Mouse (Mus musculus): ENCODE measurements around the gene H2-D1. TPM values are rescaled to one million over a fixed set of nuclear protein-coding genes. Genes with fewer than 3 reads are reported as not detected.

H2-D1 gene
- total and polyA plus RNA-seq, 3 experiments: 659 to 944 (median 880) TPM

- no peaks in the 10 kb centered on the region for H3K79me2 ChIP-seq (replicated peaks; ENCODE audit: control insufficient read depth, extremely low read depth, insufficient read depth, poor library complexity, severe bottlenecking)
- DNase-seq (ENCODE audit: extremely low read depth): peak; percentile 76
- H3K4me3 ChIP-seq (replicated peaks in 1 of 3; ENCODE audit: low read depth in 2 of 3, low read length in 2 of 3, poor library complexity in 1 of 3): no peak overlapping the region
- peak overlapping the region; percentile 92 for H3K27ac ChIP-seq (ENCODE audit: insufficient read depth, low read depth)
- H3K9ac ChIP-seq (ENCODE audit: insufficient read depth, low read depth): peak overlapping the region; percentile 41; the same call in 1 of the 2 replicates
- no peaks in the 10 kb centered on the region for H3K9me3 ChIP-seq (replicated peaks; ENCODE audit: low read length)
- H3K4me1 ChIP-seq (ENCODE audit: control insufficient read depth in 1 of 2, insufficient read depth in 2 of 2): peaks cover 30 to 75% of the 10 kb centered on the region in 2 experiments
- H3K36me3 ChIP-seq (replicated peaks in 1 of 2; ENCODE audit: control insufficient read depth in 1 of 2, insufficient read depth in 1 of 2, low read length in 1 of 2): peaks cover 25 to 36% of the 10 kb centered on the region in 2 experiments
- in situ Hi-C loops (cut with MboI; ENCODE audit: low pct_ligation_motif_present, low pct_unique_long_range_greater_than_20kb, low sequenced_read_pairs): no loop called here
- peak overlapping the region; percentile 87 for H3K4me2 ChIP-seq (ENCODE audit: insufficient read depth, low read depth, poor library complexity, severe bottlenecking)
- H3K27me3 ChIP-seq (replicated peaks): no peaks in the 10 kb centered on the region
- dilution Hi-C loops (cut with MboI; ENCODE audit: extremely low pct_ligation_motif_present, extremely low pct_unique_long_range_greater_than_20kb, low sequenced_read_pairs): no loop called here
- TF ChIP-seq GABPA (IDR thresholded peaks at IDR 0.05; ENCODE audit: insufficient replicate concordance, low read depth, low read length) (no peak), KAT2A (IDR thresholded peaks at IDR 0.05; ENCODE audit: insufficient replicate concordance, low read length) (no peak), BHLHE40 (IDR thresholded peaks at IDR 0.05; ENCODE audit: low read depth, low read length) (peak; percentile 26; the same call in 1 of the 2 replicates), ETS1 (conservative IDR thresholded peaks at IDR 0.05; ENCODE audit: low read depth, low read length) (peak; percentile 62), USF1 (IDR thresholded peaks at IDR 0.05; ENCODE audit: low read depth, low read length) (no peak), MEF2A (IDR thresholded peaks at IDR 0.05; ENCODE audit: borderline replicate concordance, low read depth, low read length) (peak; percentile 81; the same call in 1 of the 2 replicates), USF2 (conservative IDR thresholded peaks at IDR 0.05; ENCODE audit: low read depth, low read length) (no peak), MYC (IDR thresholded peaks at IDR 0.05; ENCODE audit: low read depth, low read length) (no peak), JUND (conservative IDR thresholded peaks at IDR 0.05; ENCODE audit: low read depth, low read length) (no peak), ZKSCAN1 (IDR thresholded peaks at IDR 0.05; ENCODE audit: borderline replicate concordance, low read depth, low read length) (no peak), TCF12 (IDR thresholded peaks at IDR 0.05; ENCODE audit: low read depth, low read length) (peak; percentile 44; the same call in 1 of the 2 replicates), MAFK (IDR thresholded peaks at IDR 0.05; ENCODE audit: insufficient replicate concordance, low read length) (peak; percentile 46; the same call in 1 of the 2 replicates), MAZ (IDR thresholded peaks at IDR 0.05; ENCODE audit: low read depth, low read length) (peak; percentile 73; the same call in 1 of the 2 replicates), POLR2A (IDR thresholded peaks at IDR 0.05; ENCODE audit: low read depth, low read length) (peak; percentile 3; the same call in 1 of the 2 replicates), MXI1 (IDR thresholded peaks at IDR 0.05; ENCODE audit: low read depth, low read length) (no peak), MAX (IDR thresholded peaks at IDR 0.05; ENCODE audit: low read length) (0 out of 2 replicates have a peak, but pooled peaks have one; percentile 10), NRF1 (IDR thresholded peaks at IDR 0.05; ENCODE audit: low read depth, low read length) (no peak), ZMIZ1 (IDR thresholded peaks at IDR 0.05; ENCODE audit: low read depth, low read length) (no peak), RAD21 (IDR thresholded peaks at IDR 0.05; ENCODE audit: low read depth, low read length) (no peak), UBTF (IDR thresholded peaks at IDR 0.05; ENCODE audit: low read depth, low read length) (0 out of 2 replicates have a peak, but pooled peaks have one; percentile 9)
Observed at GRCm38 (mm10) chr17:35219601-35220041, 42.9 kb upstream of the H2-D1 start.

All from CH12.LX (cell line).